Mouse (Mus musculus): ENCODE measurements around the gene Pam.
A peak's percentile ranks its signal among the peaks of the same experiment; 100 is the strongest.

Pam gene

GRCm38 (mm10) chr1:97902830-97903229, 192.6 kb downstream of the Pam start:
- DNase-seq = no peak

DNA sequence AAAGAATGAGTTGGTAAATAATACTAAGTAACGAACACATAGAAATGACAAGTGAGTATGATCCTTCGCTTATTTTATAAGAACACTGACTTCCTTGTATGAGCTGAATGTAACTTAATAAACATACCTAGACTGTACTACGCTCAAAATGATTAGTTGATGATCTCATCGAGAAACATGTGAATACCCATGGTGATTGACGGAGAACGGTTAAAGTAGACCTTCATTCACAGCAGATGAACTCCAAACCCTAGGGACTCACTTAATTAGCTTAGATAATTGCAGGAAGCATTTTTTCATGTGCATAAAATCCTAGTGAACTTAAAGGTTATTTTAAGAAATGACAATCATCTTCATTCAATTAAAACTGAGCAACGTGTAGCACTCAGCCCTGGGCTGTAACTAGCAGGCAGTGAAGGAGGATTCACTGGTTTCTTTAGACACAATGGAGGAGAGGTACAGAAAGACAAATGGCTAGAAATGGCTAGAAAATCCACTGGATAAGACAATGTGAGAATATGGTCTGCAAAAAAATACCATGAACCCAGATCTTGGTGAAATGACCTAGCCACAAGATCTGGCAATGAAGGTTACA, 194.8 kb downstream of the Pam start:
- DNase-seq = no peak

DNA sequence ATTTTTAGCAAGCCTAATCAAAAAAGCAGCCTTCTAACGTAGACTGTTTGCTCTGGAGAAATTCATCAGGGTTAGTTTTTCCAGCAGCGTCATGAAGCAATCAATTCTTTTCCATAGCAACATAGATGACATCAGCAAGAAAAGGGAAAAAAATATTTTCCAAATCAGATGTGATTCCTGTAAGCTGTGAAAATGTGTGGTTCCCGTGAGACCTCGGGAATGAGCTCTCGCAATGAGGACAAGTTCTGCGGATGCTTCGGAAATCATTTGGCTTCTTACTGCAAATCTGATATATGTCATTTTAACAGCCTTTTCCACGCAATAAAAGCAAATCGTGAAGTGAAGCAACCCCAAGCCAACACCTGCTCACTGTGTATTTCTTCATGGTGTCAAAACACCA, 207.9 kb downstream of the Pam start:
- DNase-seq = no peak

DNA sequence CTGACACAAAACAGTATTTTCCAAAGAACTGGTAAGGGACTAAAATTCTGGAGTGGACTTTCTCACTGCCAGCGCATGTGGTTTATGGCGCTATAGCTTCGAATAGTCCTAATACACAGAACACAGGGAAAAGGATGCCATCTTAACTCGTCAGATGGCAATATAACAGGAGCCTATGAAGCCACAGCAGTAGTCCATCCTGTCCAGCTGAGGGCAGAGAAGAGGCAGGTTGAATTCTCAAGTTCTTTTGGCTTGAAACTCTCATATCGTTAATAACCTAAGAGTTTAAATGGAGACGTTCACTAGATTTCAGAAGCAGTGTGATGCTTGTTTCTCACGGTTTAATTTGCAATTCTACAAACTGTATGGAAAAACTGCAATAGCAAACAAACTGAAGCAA, 211.9 kb downstream of the Pam start:
- no peak for DNase-seq

DNA sequence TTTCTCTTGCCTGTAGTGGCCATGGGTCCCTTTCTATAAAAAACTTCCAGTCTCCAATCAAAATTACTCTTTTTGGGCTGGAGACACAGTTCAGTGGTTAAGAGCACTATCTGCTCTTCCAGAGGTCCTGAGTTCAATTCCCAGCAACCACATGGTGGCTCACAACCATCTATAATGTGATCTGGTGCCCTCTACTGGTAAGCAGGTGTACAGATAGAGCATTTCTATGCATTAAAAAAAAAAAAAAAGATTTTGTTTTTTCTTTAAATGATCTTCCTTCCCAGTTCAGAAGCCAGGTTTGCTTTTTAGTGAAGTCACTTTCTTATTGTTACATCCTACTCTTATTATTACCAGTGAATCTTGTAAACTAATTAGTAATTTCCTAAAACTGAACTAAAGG, 218.4 kb downstream of the Pam start:
- no peak for DNase-seq

DNA sequence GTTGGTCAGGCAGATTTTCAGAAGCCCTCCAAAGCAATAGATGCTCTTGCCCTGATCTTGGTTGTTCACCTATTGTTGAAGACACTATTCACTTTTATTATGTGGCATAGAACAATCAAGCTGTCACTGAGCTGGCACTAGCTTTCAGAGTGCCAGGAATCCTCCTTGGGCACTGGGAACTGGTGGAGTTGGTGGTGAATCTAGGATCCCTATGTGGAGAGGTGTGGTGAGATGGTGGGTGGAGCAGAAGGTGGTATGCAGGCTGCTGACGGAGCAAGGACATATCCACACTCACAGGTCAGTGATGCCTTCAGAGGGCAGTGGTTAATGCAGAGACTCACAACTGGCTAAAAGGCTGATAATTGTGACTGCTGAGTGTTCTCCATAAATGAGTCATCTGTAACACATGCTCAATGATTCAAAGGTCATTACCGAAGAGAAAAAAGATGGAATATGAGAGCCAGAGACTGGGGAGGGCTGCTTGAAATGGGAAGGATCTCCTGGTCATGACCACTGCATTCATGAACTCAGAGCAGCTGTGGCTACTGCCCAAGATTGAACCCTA, 221.9 kb downstream of the Pam start:
- no peak for DNase-seq

DNA sequence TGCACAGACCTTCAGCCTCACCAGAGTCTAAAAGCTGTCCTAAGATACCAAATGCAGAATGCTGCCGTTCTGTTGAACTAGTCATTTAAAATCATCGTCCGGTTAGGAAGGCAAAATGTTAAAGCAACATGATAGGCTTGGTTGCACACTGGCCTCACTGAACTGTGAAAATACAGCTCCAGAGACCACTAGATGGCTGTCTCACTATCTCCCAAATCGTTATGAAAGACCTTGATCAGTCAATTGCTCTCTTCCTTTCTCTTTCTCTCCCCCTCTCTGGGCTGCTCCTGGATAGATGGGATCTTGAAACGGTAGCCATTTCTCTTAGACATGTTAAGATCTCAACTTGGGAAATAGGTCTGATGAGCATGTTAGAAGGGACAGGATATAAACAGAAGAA, 223.0 kb downstream of the Pam start:
- DNase-seq = peak in 1 of 2 experiments; percentile 6

DNA sequence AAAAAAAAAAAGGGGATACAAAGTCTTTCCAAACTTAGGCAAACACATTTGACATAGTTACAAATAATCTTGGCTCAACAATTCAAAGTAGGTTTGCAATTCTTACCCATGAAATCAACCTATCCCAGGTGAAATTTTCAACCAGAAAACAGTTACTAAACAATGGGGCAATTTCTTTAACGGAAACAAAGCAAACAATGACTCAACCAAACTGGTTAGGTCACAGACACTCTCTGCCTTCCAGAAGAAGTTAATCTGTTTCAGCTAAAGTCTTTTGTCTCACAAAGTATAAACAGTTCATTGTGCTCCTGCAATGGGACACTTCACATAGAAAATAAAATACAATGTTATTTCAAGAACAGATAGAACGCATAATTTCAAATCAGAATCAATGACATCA, 223.4 kb downstream of the Pam start:
- DNase-seq = no peak

DNA sequence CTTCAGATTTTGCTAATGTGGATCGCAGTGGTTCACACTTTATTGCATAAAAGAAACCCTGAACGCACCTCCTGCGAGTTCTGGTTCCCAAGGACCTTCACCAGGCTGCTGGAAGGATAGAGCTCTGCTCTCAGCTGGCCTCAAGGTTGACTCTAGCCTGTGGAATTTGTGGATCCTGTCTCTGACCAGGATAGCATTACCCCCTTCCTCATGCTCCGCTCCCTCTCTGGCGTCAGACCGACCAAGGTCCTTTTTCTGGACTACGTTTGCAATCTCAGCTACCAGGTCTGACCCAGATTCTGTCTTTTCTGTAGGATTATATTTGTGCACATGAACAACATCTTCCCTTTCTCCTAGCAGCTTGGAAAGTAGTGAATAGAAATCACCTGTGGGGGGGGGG, 231.3 kb downstream of the Pam start:
- DNase-seq = no peak

GRCm38 (mm10) chr1:97863140-97863539, 232.3 kb downstream of the Pam start:
- DNase-seq = peak; percentile 24 to 49

DNA sequence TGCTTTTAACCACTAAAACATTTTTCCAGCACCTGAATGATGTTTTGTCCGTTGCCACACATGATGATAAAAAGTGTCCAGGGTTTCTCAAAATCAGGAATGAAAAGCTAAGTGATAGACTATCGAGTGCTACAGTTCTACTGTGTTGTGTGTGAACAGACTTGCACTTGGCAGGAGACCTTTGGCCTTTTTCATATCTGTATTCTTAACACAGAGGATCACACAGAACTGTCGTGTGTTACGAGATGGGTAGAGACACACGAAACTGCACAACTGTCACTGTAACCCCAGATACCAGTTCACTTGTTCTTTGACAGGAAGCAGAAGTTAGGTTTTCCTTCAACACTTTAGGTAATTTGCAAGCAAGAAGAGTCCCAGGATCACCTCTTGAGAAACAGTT, 232.7 kb downstream of the Pam start:
- no peak for DNase-seq

GRCm38 (mm10) chr1:97854256-97854655, 241.2 kb downstream of the Pam start:
- no peak for DNase-seq

DNA sequence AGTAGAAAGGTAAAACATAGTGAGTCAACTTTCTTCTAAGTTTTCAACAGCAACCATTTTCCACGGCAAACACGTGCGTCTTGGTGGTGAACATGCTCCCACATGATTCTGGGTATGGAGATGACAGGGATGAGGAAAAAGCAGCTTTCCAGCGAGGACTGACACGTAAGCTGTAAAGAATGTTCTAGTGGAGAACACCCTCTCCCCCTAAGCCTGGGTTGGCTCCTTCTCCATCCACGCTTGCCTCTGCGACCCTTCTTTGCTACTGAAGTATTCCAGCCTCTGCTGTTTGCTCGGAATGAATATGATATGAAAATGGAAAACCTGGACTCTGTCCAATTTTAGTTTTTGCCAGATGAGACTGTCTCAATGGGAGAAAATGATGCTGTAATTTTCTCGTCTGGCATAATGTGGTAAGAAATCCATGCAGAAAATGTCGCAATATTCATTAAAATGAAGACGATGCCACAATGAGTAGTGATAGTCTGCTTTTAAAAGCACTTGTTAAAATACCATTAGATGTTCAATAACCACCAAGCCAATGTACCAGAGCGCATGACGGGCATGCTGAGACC, 243.8 kb downstream of the Pam start:
- no peak for DNase-seq

- no peak for DNase-seq
These were observed 246.7 kb downstream of the Pam start for GRCm38 (mm10) chr1:97848601-97849241.

- no peak for DNase-seq
These were observed 252.0 kb downstream of the Pam start for GRCm38 (mm10) chr1:97843220-97843992.

GRCm38 (mm10) chr1:97834354-97834822, 261.1 kb downstream of the Pam start:
- no peak for DNase-seq

GRCm38 (mm10) chr1:97833466-97834353, 261.7 kb downstream of the Pam start:
- peak; percentile 46 to 72 for DNase-seq

GRCm38 (mm10) chr1:97828087-97828486, 267.4 kb downstream of the Pam start:
- DNase-seq = no peak

DNA sequence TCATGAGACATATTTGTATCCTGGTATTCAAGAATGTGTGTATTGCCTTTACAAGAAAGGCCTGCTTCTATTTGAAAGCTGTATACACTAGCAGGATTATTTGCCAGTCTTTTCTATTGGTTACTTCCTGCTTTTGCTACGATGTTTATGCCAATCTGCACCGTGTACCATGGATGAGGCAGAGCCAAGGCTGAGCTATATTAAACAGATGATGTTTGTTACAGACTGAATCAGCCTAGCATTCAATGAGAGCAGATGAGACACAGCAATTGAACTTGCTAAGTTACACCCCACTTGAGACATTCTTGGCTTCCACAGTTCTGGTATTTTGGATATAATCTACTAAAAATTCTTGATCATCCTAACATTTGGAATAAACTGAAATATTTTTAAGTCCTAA, 267.9 kb downstream of the Pam start:
- DNase-seq = no peak

DNA sequence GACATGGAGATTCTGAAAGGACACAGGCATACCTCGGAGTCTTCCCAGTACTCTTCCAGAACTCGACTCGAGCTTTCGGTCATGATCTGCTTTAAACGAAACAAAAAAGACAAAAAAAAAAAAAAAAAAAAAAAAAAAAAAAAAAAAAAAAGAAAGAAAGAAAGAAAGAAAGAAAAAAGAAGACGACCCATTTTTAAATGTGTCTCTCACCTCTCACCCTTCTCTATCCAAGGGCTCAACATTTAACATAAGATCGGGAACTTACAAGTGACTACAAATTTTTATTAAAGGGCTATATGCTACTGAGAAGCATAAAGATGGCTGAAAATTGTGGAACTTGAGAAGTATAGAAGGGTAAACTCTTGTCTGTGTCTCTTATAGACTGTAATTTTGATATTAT, 272.5 kb downstream of the Pam start:
- DNase-seq = no peak

GRCm38 (mm10) chr1:97822203-97822602, 273.2 kb downstream of the Pam start:
- DNase-seq = no peak

GRCm38 (mm10) chr1:97821282-97821681, 274.2 kb downstream of the Pam start:
- DNase-seq = no peak

All from kidney, postnatal 4 days (tissue).